Mouse (Mus musculus): ENCODE results near the gene Olfr995. TPM values are rescaled to one million over a fixed set of nuclear protein-coding genes. Genes with fewer than 3 reads are reported as not detected.

The Olfr995 gene
- not detected in 2 replicates for polyA plus RNA-seq (2015; fragmentation: Nextera tagmentation; extraction: Ambion mirVana)

DNA sequence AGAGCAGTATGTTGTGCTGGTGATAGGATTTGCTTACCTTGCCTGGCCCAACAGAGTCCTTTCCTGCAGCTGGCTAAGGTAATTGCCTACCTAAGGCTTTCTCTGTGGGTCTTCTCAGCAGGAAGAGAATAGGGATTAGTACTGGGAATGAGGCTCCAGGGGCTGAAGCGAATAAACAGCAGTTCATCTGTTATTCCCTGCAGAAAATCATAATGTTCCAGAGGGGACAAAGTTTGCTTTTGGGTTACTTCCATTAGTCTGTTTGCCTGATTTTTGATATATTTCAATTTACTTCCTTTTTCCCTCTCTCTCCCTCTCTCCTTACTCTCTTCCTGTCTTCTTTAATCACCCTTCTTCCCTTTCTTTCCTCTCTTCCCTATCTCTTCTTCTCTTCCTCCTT, at the start of gene Olfr995:
Gene Olfr995, minus strand, starts transcription at position 101 of the 400 bp plus-strand sequence.
- Histone ChIP-seq H3K27me3 (no peaks in the 10 kb centered on the region), H3K9ac (no peak within 1 kb of the TSS), H3K4me3 (no peak within 1 kb of the TSS), H3K27ac (no peak within 1 kb of the TSS), H3K4me2 (replicated peaks) (no peak within 1 kb of the TSS), H3K9me3 (no peaks in the 10 kb centered on the region), H3K36me3 (no peaks in the 10 kb centered on the region), H3K4me1 (no peaks in the 10 kb centered on the region)
- no peak for ATAC-seq (ENCODE audit: low FRiP score, low read depth)
- 10% methylated on average over 1 of the region's 1 CpGs for WGBS

DNA sequence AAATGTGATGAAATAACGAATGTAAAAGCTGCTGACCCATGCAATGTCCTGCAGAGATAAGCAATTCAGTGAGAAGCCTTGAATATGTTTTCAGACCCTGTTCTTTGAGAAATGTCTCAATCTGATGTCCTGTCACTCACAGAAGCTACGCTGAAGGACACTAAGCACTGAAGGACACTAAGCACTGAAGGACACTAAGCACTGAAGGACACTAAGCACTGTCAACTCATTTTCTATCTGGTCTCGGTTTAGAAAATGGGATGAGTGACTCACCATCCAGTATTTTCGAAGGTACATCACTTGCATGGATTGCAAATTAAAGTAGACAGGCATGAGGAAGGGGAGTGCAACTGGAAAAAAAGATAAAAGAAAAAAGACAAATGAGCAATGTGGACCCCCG, 47.0 kb upstream of the Olfr995 start:
- Histone ChIP-seq H3K36me3 (no peaks in the 10 kb centered on the region), H3K27me3 (no peaks in the 10 kb centered on the region), H3K4me3 (no peak overlapping the region), H3K4me1 (no peaks in the 10 kb centered on the region), H3K4me2 (replicated peaks) (no peak overlapping the region), H3K9me3 (no peaks in the 10 kb centered on the region), H3K9ac (no peak overlapping the region), H3K27ac (no peak overlapping the region)
- no peak for ATAC-seq (ENCODE audit: low FRiP score, low read depth)
- WGBS = 75% methylated on average over 5 of the region's 5 CpGs

DNA sequence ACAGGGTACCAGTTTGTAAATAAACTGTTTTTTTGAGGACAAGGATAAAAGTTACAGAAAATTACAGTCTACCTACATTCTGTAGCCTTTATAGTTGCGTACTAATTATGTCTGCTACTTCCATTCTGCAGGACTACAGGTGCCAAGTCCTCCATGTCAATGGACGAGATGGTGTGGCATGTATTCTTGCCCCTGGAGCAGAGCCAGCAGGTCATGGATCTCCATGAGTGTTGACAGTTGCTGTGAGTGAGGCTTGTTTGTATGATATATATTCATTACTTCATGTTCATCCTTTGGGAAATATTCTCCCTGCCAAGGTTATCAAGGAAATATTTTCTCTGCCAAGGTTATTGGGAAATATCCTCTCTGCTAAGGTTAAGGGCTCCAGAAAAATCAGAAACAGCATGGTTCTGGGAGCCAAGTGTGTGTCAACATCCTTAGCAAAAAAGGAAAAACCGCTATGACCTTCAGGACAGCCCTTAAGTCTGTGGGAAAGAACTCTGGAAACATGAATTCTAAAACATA, 23.4 kb upstream of the Olfr995 start:
- Histone ChIP-seq H3K9ac (no peak overlapping the region), H3K36me3 (no peaks in the 10 kb centered on the region), H3K27ac (no peak overlapping the region), H3K9me3 (peaks cover 5% of the 10 kb centered on the region; the same call in 1 of the 2 replicates), H3K4me2 (replicated peaks) (no peak overlapping the region), H3K4me1 (no peaks in the 10 kb centered on the region), H3K4me3 (no peak overlapping the region), H3K27me3 (no peaks in the 10 kb centered on the region)
- WGBS = 86% methylated on average over 3 of the region's 3 CpGs
- ATAC-seq (ENCODE audit: low FRiP score, low read depth) = no peak

DNA sequence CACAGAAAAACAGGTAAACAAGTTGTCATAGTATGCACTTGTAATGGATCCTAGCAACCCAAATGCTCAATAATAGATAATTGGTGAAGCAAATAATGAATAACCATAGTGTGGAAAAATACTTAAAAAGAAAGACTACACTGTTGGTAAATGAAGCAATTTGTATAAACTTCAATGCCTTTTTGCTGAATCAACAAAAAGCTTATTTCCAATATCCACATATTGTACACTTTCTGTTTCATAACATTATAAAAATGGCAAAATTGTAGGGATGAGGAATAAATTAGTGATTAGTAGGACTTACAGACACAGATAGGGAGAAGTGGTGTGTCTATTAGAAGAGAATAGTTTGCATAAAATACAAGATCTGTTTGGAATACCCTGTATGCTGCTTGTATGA, 893 bp downstream of the Olfr995 start:
- Histone ChIP-seq H3K4me1 (no peaks in the 10 kb centered on the region), H3K36me3 (no peaks in the 10 kb centered on the region), H3K9ac (no peak overlapping the region), H3K4me3 (no peak overlapping the region), H3K27ac (no peak overlapping the region), H3K27me3 (no peaks in the 10 kb centered on the region), H3K4me2 (replicated peaks) (no peak overlapping the region), H3K9me3 (no peaks in the 10 kb centered on the region)
- ATAC-seq (ENCODE audit: low FRiP score, low read depth) = no peak

DNA sequence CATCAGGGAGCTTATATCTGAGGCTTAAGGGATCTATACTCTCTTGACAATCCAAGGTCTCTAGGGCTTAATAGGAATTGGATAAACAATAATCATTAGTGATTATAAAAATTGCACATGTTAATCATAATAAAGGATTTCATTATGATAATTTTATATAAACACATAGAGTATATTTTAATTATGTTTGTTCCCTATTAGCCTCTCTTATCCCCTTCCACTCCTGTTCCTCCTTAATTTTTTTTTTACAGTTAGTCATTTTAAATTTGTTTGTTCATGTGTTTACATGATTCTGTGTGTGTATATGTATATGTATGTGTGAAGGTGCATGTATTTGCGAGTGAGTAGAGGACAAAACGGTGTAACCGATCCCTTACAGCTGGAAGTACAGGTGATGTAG, 7.1 kb downstream of the Olfr995 start, which contains the start of gene Olfr994:
Gene Olfr994, minus strand, starts transcription at position 101 of the 400 bp plus-strand sequence.
- Histone ChIP-seq H3K9me3 (no peaks in the 10 kb centered on the region), H3K4me3 (no peak within 1 kb of the TSS), H3K27me3 (no peaks in the 10 kb centered on the region), H3K27ac (no peak within 1 kb of the TSS), H3K4me2 (replicated peaks) (no peak within 1 kb of the TSS), H3K36me3 (no peaks in the 10 kb centered on the region), H3K4me1 (no peaks in the 10 kb centered on the region), H3K9ac (no peak within 1 kb of the TSS)
- ATAC-seq (ENCODE audit: low FRiP score, low read depth) = no peak
- WGBS = 94% methylated on average over 3 of the region's 3 CpGs

DNA sequence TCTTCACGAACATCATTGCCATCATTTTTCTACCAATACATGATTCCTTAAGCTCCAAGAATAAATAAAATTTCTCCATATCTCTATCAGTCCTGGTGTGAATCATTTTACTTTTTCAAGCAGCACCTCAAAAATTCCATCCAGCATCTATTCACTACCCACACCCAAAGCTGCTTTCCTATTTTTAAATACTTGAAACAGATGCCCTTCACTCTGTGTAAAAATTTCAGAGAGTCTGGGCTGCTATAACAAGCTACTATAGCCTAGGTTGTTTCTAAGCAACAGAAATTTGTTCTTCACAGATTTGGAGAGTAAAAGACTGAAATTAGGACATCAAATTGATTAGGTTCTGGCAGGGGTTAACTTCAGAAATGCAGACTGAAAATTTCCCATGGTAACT, 17.5 kb downstream of the Olfr995 start:
- Histone ChIP-seq H3K9me3 (no peaks in the 10 kb centered on the region), H3K27me3 (no peaks in the 10 kb centered on the region), H3K4me3 (no peak overlapping the region), H3K9ac (no peak overlapping the region), H3K27ac (no peak overlapping the region), H3K36me3 (no peaks in the 10 kb centered on the region), H3K4me1 (no peaks in the 10 kb centered on the region), H3K4me2 (replicated peaks) (no peak overlapping the region)
- ATAC-seq (ENCODE audit: low FRiP score, low read depth) = no peak
- WGBS = 68% methylated on average over 1 of the region's 1 CpGs

DNA sequence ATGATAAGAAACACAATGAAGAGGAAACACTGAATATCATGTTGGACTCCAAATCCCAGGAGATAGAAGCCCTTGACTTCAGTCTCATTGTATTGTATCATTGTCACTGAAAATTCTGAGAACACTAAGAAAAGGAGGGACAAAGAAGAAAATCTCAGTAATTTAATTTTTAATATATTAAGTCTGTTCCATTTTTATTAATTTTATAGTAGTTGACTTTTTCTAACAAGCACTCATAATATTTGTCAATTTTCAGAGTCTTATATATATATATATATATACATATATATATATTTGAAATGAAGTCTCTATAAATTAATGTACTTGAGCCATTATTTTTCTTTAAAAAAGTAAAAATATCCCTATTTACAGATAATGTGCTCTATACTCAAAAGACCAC, 28.7 kb downstream of the Olfr995 start, which contains the start of gene Olfr993:
Gene Olfr993, minus strand, starts transcription at position 101 of the 400 bp plus-strand sequence.
- Histone ChIP-seq H3K27ac (no peak within 1 kb of the TSS), H3K4me1 (no peaks in the 10 kb centered on the region), H3K4me2 (replicated peaks) (no peak within 1 kb of the TSS), H3K27me3 (no peaks in the 10 kb centered on the region), H3K4me3 (no peak within 1 kb of the TSS), H3K36me3 (no peaks in the 10 kb centered on the region), H3K9me3 (no peaks in the 10 kb centered on the region), H3K9ac (no peak within 1 kb of the TSS)
- ATAC-seq (ENCODE audit: low FRiP score, low read depth) = no peak

DNA sequence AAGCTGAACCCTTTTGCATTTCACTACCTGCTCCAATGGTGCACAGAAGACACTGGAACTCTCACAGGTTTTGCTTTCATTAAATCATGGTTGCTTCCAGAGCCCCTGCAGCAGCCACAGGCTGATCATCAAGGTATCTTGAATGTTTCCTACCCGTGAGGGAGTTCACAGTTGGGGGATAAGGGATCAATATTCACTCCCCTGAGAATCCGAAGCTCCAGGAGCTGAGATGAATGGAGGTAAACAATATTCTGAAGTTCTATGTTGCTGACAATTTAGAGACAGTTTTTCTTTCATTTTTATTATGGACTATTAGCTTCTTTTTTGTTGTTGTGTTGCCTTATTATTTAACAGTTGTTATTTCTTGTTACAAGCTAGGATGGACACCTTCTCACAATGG, 34.1 kb downstream of the Olfr995 start, which contains the start of gene Olfr992:
Gene Olfr992, minus strand, starts transcription at position 101 of the 400 bp plus-strand sequence.
- Histone ChIP-seq H3K4me1 (no peaks in the 10 kb centered on the region), H3K4me2 (replicated peaks) (no peak within 1 kb of the TSS), H3K9ac (no peak within 1 kb of the TSS), H3K36me3 (no peaks in the 10 kb centered on the region), H3K27me3 (no peaks in the 10 kb centered on the region), H3K4me3 (no peak within 1 kb of the TSS), H3K27ac (no peak within 1 kb of the TSS), H3K9me3 (no peaks in the 10 kb centered on the region)
- ATAC-seq (ENCODE audit: low FRiP score, low read depth) = no peak
- 63% methylated on average over 2 of the region's 2 CpGs for WGBS

Other genes starting within 250 kb of the Olfr995 start
- gene Lrrc55, start 246.4 kb downstream of the Olfr995 start, polyA plus RNA-seq (2015; fragmentation: Nextera tagmentation; extraction: Ambion mirVana) = 0.75 and 0.78 TPM in 2 replicates
- gene Olfr987, start 104.3 kb downstream of the Olfr995 start, polyA plus RNA-seq (2015; fragmentation: Nextera tagmentation; extraction: Ambion mirVana) = not detected in 2 replicates
- gene Olfr988, start 80.4 kb downstream of the Olfr995 start, polyA plus RNA-seq (2015; fragmentation: Nextera tagmentation; extraction: Ambion mirVana) = not detected in 2 replicates
- gene Olfr992, start 34.2 kb downstream of the Olfr995 start, polyA plus RNA-seq (2015; fragmentation: Nextera tagmentation; extraction: Ambion mirVana) = not detected in 2 replicates
- gene Olfr993, start 28.8 kb downstream of the Olfr995 start, polyA plus RNA-seq (2015; fragmentation: Nextera tagmentation; extraction: Ambion mirVana) = not detected in 2 replicates
- not detected in 2 replicates for gene Olfr994, start 7.2 kb downstream of the Olfr995 start, polyA plus RNA-seq (2015; fragmentation: Nextera tagmentation; extraction: Ambion mirVana)
- 0.32 and 0.34 TPM in 2 replicates for gene 4833423E24Rik, start 75.4 kb upstream of the Olfr995 start, polyA plus RNA-seq (2015; fragmentation: Nextera tagmentation; extraction: Ambion mirVana)
- gene Olfr996, start 135.6 kb upstream of the Olfr995 start, polyA plus RNA-seq (2015; fragmentation: Nextera tagmentation; extraction: Ambion mirVana) = not detected in 2 replicates
- not detected in 2 replicates for gene Olfr998, start 145.3 kb upstream of the Olfr995 start, polyA plus RNA-seq (2015; fragmentation: Nextera tagmentation; extraction: Ambion mirVana)
- gene Olfr1000, start 168.3 kb upstream of the Olfr995 start, polyA plus RNA-seq (2015; fragmentation: Nextera tagmentation; extraction: Ambion mirVana) = not detected in 2 replicates
- not detected in 2 replicates for gene Olfr1002, start 207.1 kb upstream of the Olfr995 start, polyA plus RNA-seq (2015; fragmentation: Nextera tagmentation; extraction: Ambion mirVana)
- not detected in 2 replicates for gene Olfr154, start 220.8 kb upstream of the Olfr995 start, polyA plus RNA-seq (2015; fragmentation: Nextera tagmentation; extraction: Ambion mirVana)
- not detected in 2 replicates for gene Olfr1006, start 235.1 kb upstream of the Olfr995 start, polyA plus RNA-seq (2015; fragmentation: Nextera tagmentation; extraction: Ambion mirVana)
- gene Olfr1008, start 245.8 kb upstream of the Olfr995 start, polyA plus RNA-seq (2015; fragmentation: Nextera tagmentation; extraction: Ambion mirVana) = not detected in 2 replicates

All from limb, embryonic 13.5 days (tissue).